In genomic region chr4:142091100-142091499, GRCm38 (mm10) we compare ENCODE assay signal across 27 mouse cellular contexts. TPM values are rescaled to one million over a fixed set of nuclear protein-coding genes. Genes with fewer than 3 reads are reported as not detected.
DNase-seq lines count a peak whose midpoint lies in the region; ATAC-seq and TF ChIP-seq lines count a peak whose summit lies in the region.
"Had no signal": no experiment of that assay in that cellular context is flagged by ENCODE, and none has a peak within 500 bp of the region (broad histone marks: within the 10 kb centered on the region; RNA-seq: fewer than 3 reads in every experiment).

No protein-coding gene starts in this region.

- no peak overlapping the region for H3K9ac ChIP-seq in kidney, embryonic 15.5 days
- no peak overlapping the region for H3K9ac ChIP-seq in liver, postnatal 0 days (replicated peaks)
- H3K9ac ChIP-seq in liver, embryonic 11.5 days (ENCODE audit: low read depth, low read length) = no peak overlapping the region
- H3K9ac ChIP-seq: embryonic facial prominence, embryonic 12.5 days; embryonic facial prominence, embryonic 15.5 days; forebrain, postnatal 0 days; heart, embryonic 13.5 days; hindbrain, embryonic 14.5 days had no signal

- 0 out of 2 replicates have a peak, but pooled peaks have one; percentile 17 for ATAC-seq in kidney, embryonic 15.5 days (replicated peaks; ENCODE audit: low FRiP score)
- ATAC-seq in liver, postnatal 0 days = peak; percentile 19; the same call in 1 of the 2 replicates
- ATAC-seq in liver, embryonic 11.5 days (replicated peaks; ENCODE audit: low FRiP score) = no peak
- peak; percentile 52; the same call in 1 of the 2 replicates for ATAC-seq in monocyte, adult 5-6 weeks (replicated peaks; ENCODE audit: insufficient number of reproducible peaks, low FRiP score, low TSS enrichment, poor library complexity, severe bottlenecking)
- ATAC-seq: forebrain, embryonic 14.5 days; forebrain, postnatal 0 days; hindbrain, postnatal 0 days; Patski had no signal

- peaks cover 17% of the 10 kb centered on the region for H3K4me1 ChIP-seq in kidney, embryonic 15.5 days
- H3K4me1 ChIP-seq in kidney, adult 2 months (ENCODE audit: control insufficient read depth, insufficient read depth, low read length) = peaks cover 2% of the 10 kb centered on the region; the same call in 1 of the 2 replicates
- 0 out of 2 replicates have a peak, but pooled peaks cover 6% of the 10 kb centered on the region for H3K4me1 ChIP-seq in liver, postnatal 0 days (ENCODE audit: insufficient read depth)
- H3K4me1 ChIP-seq in liver, embryonic 11.5 days (replicated peaks; ENCODE audit: control insufficient read depth, insufficient read depth, low read length) = no peaks in the 10 kb centered on the region; the same call in 1 of the 2 replicates

- no peak overlapping the region for H3K4me2 ChIP-seq in kidney, embryonic 15.5 days
- no peak overlapping the region for H3K4me2 ChIP-seq in liver, postnatal 0 days (ENCODE audit: low read depth, low read length)
- no peak overlapping the region for H3K4me2 ChIP-seq in liver, embryonic 11.5 days
- H3K4me2 ChIP-seq: embryonic facial prominence, embryonic 12.5 days; embryonic facial prominence, embryonic 15.5 days; heart, embryonic 13.5 days; hindbrain, embryonic 14.5 days had no signal

- TF ChIP-seq POLR2A in kidney, adult 2 months (IDR thresholded peaks at IDR 0.05; ENCODE audit: low read depth, low read length) = no peak

- no peak for TF ChIP-seq EP300 in liver, postnatal 0 days (IDR thresholded peaks at IDR 0.05; ENCODE audit: low read depth)

- peaks cover 6% of the 10 kb centered on the region for H3K27me3 ChIP-seq in kidney, embryonic 15.5 days
- no peaks in the 10 kb centered on the region for H3K27me3 ChIP-seq in kidney, adult 2 months (replicated peaks; ENCODE audit: control insufficient read depth, insufficient read depth, low read length)
- H3K27me3 ChIP-seq in liver, postnatal 0 days (ENCODE audit: insufficient read depth, low read length) = no peaks in the 10 kb centered on the region
- peaks cover 3% of the 10 kb centered on the region; the same call in 1 of the 2 replicates for H3K27me3 ChIP-seq in liver, embryonic 11.5 days (replicated peaks; ENCODE audit: control insufficient read depth, insufficient read depth, low read length)
- H3K27me3 ChIP-seq: embryonic facial prominence, embryonic 15.5 days; Patski had no signal

- H3K27ac ChIP-seq in kidney, embryonic 15.5 days = no peak overlapping the region
- no peak overlapping the region for H3K27ac ChIP-seq in kidney, adult 2 months (ENCODE audit: insufficient read depth, low read depth, low read length)
- no peak overlapping the region for H3K27ac ChIP-seq in liver, postnatal 0 days (ENCODE audit: low read depth)
- H3K27ac ChIP-seq in liver, embryonic 11.5 days (ENCODE audit: low read depth, low read length) = no peak overlapping the region
- H3K27ac ChIP-seq in macrophage = 0 out of 2 replicates have a peak overlapping the region, but pooled peaks have one; percentile 17
- H3K27ac ChIP-seq: embryonic facial prominence, embryonic 12.5 days; embryonic facial prominence, embryonic 15.5 days; heart, adult 2 months; heart, embryonic 10.5 days; heart, embryonic 13.5 days; hindbrain, embryonic 14.5 days; hindbrain, postnatal 0 days had no signal

- no peaks in the 10 kb centered on the region for H3K9me3 ChIP-seq in kidney, embryonic 15.5 days (replicated peaks)
- H3K9me3 ChIP-seq in liver, postnatal 0 days (ENCODE audit: low read length) = no peaks in the 10 kb centered on the region
- no peaks in the 10 kb centered on the region for H3K9me3 ChIP-seq in liver, embryonic 11.5 days (ENCODE audit: control insufficient read depth, low read length)
- H3K9me3 ChIP-seq: embryonic facial prominence, embryonic 12.5 days; embryonic facial prominence, embryonic 15.5 days; heart, embryonic 10.5 days; heart, embryonic 13.5 days had no signal

- H3K36me3 ChIP-seq in kidney, embryonic 15.5 days = no peaks in the 10 kb centered on the region
- H3K36me3 ChIP-seq in kidney, adult 2 months (ENCODE audit: control insufficient read depth, insufficient read depth, low read length) = no peaks in the 10 kb centered on the region
- no peaks in the 10 kb centered on the region for H3K36me3 ChIP-seq in liver, postnatal 0 days (replicated peaks; ENCODE audit: insufficient read depth, low read length)
- no peaks in the 10 kb centered on the region for H3K36me3 ChIP-seq in liver, embryonic 11.5 days (ENCODE audit: control insufficient read depth, insufficient read depth, low read length)
- H3K36me3 ChIP-seq in macrophage (ENCODE audit: inconsistent target) = no peaks in the 10 kb centered on the region
- H3K36me3 ChIP-seq: embryonic facial prominence, embryonic 12.5 days; embryonic facial prominence, embryonic 15.5 days; G1E; heart, embryonic 10.5 days; heart, embryonic 13.5 days had no signal

- WGBS in kidney, embryonic 15.5 days = 37% methylated on average over 2 of the region's 2 CpGs
- 54% methylated on average over 2 of the region's 2 CpGs for WGBS in kidney, adult 2 months
- WGBS in liver, postnatal 0 days (ENCODE audit: insufficient replicate concordance) = 45% methylated on average over 2 of the region's 2 CpGs
- WGBS in liver, embryonic 11.5 days = 63% methylated on average over 2 of the region's 2 CpGs
- 49% methylated on average over 2 of the region's 2 CpGs for WGBS in macrophage (ENCODE audit: missing documents)

- no peak overlapping the region for H3K4me3 ChIP-seq in kidney, embryonic 15.5 days (replicated peaks)
- no peak overlapping the region for H3K4me3 ChIP-seq in kidney, adult 2 months (ENCODE audit: insufficient read depth, low read depth, low read length)
- H3K4me3 ChIP-seq in liver, postnatal 0 days (ENCODE audit: low read depth, low read length) = no peak overlapping the region
- H3K4me3 ChIP-seq in liver, embryonic 11.5 days (ENCODE audit: low read depth, low read length) = no peak overlapping the region
- no peak overlapping the region for H3K4me3 ChIP-seq in macrophage (ENCODE audit: inconsistent target)
- H3K4me3 ChIP-seq: embryonic facial prominence, embryonic 12.5 days; embryonic facial prominence, embryonic 15.5 days; heart, adult 2 months; heart, embryonic 10.5 days; heart, embryonic 13.5 days had no signal

- DNase-seq in kidney, adult 2 months = no peak
- no peak for DNase-seq in liver, postnatal 0 days
- no peak for DNase-seq in liver, embryonic 11.5 days (ENCODE audit: low spot score)
- DNase-seq in adrenal gland, adult 18-20 months (ENCODE audit: low spot score in 2 of 2) = no peak
- no peak for DNase-seq in spleen, adult 12 weeks (ENCODE audit: low spot score)
- DNase-seq: adrenal gland, adult 2 months; adrenal gland, postnatal 14 days; B cell, adult 2 months; cerebellum, adult 11-12 months; cerebellum, postnatal 14 days; forebrain, postnatal 0 days; gastrocnemius, postnatal 25 days; heart, adult 2 months; heart, postnatal 14 days; heart, postnatal 4 days had no signal

- H3K79me2 ChIP-seq in macrophage (ENCODE audit: inconsistent target) = no peaks in the 10 kb centered on the region

- TF ChIP-seq CTCF in kidney, adult 2 months (conservative IDR thresholded peaks at IDR 0.05; ENCODE audit: insufficient read depth, insufficient read length, low read depth, low read length) = no peak
- no peak for TF ChIP-seq CTCF in liver, postnatal 0 days (IDR thresholded peaks at IDR 0.05; ENCODE audit: low read depth)

RNA-seq across cellular contexts. Expression of gene Tmem51, which starts 7.0 kb away (rescaled TPM):
- polyA plus RNA-seq in kidney, embryonic 15.5 days (2015; fragmentation: Nextera tagmentation; extraction: Ambion mirVana) = 29.1 and 29.5 TPM in 2 replicates
- polyA plus RNA-seq in kidney, adult 2 months (2012; rRNA removed) = 59.6 and 60.4 TPM in 2 replicates
- polyA plus RNA-seq in liver, postnatal 0 days (2015; fragmentation: Nextera tagmentation; extraction: Ambion mirVana) = 13.7 and 15.7 TPM in 2 replicates
- polyA plus RNA-seq in liver, embryonic 11.5 days (2014; fragmentation: Nextera tagmentation; extraction: Ambion mirVana) = 16.7 and 17.7 TPM in 2 replicates
- total RNA-seq in macrophage (2018; cell fraction: chromatin; rRNA removed) = 10 to 100 TPM in 15 of 26 experiments, 1 to 10 TPM in 11; 1.0 to 26.5 (median 13.6) TPM
- 10 to 100 TPM; 10.7 to 55.1 (median 38.2) TPM for total RNA-seq in macrophage (2018; cell fraction: cytosol; rRNA removed)
- 10 to 100 TPM; 13.4 to 65.3 (median 42.6) TPM for total RNA-seq in macrophage (2018; cell fraction: nucleus; rRNA removed)
- polyA plus RNA-seq in macrophage (2018) = 18.5 to 64.2 TPM (median 46.5 TPM) in 3 replicates
- 57.2 to 77.8 TPM (median 58.7 TPM) in 3 replicates for total RNA-seq in monocyte, adult 5-6 weeks (2017)
- total RNA-seq in adrenal gland, adult 18-20 months (2021) = 1 to 10 TPM; 3.5 to 4.4 TPM
- polyA plus RNA-seq: G1E had no signal
